Mouse (Mus musculus) CD4-positive, CD25-positive, alpha-beta regulatory T cell, adult 2 months (primary cell): ENCODE results near the gene Rgs8.

Source experiments
- DNase-seq: peaks from one replicate; pipeline ENCODE4 v3.0.0-alpha.2; 2012; ENCODE audit warnings: low read depth, low spot score

Gene Rgs8

DNA sequence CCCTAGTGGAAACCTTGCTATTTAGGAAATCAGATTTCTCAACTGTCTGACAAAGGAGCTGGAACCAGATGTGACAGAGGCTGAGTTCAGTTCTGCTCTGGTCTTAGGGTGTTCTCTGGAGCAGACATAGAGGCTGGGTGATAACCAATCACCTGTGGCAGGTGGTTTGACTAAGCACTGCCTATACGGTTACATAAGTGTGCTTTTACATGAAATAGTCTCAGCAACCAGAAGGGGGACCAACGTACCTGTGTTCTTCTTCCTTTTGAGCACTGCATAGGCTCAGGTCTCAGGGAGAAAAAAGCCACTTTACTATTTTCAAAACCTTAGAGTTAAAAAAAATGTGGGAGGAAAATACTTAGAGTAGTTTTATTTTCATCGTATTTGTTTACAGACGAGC, 22.8 kb downstream of the Rgs8 start:
- DNase-seq: peak; percentile 72

DNA sequence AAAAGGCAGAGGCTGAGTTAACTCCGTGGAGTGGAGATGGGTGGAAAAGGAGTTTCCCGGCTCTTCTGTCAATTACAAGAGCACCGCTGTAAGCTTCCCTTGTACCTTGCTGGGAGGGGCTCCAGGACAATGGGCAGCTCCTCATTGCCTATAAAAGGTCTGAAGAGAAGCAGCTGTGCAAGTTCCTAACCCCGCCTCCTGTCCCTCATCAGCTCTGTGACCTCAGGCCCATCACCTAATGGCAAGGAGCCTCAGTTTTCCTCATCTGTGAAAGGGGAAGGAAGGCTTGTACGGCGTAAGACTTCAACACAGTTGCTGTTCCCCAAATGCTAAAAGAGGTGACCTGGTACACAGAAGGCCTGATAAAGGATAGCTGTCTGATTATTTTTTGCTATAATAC, 24.8 kb downstream of the Rgs8 start:
- no peak for DNase-seq

GRCm38 (mm10) chr1:153679147-153679546, 26.3 kb downstream of the Rgs8 start:
- DNase-seq: no peak

GRCm38 (mm10) chr1:153679653-153680052, 26.8 kb downstream of the Rgs8 start:
- DNase-seq: no peak

DNA sequence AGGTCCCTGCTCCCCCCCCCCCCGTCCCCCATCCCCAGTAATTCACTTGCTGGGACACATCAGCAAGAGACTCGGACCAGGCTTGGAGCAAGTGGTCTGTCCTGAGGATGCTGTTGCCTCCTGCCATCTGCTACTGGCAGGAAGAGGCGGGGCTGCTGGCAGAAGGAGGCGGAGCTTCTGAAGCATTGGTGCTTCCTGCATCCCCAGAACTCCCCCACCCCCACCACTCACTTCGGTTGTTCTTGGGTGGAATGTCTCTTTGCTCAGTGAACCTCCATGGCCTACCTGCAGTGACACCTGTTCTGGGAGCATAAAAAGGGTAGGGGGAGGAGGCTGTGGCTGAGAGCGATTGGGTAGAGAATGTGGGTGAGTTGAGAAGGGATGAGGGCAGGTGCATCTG, 27.5 kb downstream of the Rgs8 start:
- DNase-seq: peak; percentile 45

DNA sequence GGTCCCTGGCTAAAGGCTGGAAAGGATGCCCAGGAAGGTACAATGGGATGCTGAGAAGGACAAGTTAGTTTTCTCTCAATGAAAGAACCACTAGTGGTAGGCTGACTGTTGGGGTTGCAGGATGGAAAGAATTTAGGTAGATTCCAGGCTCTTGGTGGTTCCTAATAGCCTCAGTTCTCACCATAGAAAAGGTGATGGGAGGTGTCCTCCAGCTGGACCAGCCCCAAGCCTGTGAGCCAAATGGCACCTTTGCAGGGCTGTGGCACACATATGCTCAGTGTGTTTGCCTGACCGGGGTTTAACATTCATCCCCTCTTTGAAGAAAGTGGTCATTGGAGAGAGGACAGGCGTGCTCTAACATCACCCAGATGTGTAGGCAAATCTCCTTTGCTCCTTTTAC, 28.2 kb downstream of the Rgs8 start:
- DNase-seq: no peak

GRCm38 (mm10) chr1:153683190-153683589, 30.4 kb downstream of the Rgs8 start:
- DNase-seq: no peak

GRCm38 (mm10) chr1:153685630-153686029, 32.8 kb downstream of the Rgs8 start:
- DNase-seq: no peak

- no peak for DNase-seq
Observed at GRCm38 (mm10) chr1:153692526-153692925, 39.7 kb downstream of the Rgs8 start.

DNA sequence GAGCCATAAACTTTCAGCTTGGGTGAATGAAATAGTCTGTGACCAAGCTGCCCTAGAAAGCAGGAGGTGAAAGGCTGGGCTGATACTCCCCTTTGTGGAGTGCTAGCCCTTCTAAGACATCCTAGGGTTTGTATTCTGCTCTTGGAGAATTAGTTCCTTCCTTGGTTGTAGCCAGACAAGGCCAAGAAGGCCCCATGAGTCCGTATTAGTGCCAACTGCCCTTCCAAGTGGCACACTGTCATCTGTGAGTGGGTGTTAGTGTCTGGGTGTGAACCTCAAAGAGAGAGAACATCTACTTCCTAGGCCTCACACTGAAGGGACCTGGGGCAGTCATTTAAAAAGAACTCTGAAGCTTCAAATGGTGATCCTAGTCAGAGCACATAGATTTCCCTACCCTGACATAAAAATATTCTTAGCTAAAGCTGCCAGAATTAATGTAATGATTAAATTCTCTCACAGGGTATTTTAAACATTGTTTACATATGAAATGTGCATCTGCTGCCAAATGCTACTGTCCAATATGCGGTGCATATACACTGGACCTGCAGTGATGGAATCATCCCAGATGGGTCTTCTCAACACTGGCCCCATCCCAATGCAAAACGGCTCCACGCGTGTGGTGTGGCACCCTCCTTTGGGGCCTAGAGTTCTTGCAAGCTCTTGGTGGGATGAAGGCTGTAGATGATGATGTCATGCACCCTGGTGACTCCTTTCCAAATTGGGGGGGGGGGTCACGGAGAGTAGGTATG, 41.7 kb downstream of the Rgs8 start:
- no peak for DNase-seq

DNA sequence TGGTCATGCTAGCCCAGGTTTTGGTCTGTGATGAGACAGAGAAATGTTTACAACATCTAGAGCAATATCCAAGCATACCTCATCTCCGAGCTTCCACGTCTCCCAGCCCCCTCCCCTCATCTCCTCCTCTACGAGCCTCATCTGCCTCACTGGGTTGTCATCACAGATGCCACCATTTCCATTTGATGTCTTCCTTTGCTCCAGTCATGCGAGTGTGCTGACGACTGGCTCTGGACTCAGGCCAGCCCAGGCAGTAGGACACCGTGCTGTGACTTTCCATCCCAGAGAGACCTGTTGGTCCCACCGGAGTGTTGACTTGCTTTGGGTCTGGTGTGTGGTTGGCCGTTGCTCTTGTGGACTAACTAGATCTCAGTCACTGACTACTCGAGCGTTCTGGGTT, 42.6 kb downstream of the Rgs8 start:
- DNase-seq: no peak

GRCm38 (mm10) chr1:153696093-153696492, 43.3 kb downstream of the Rgs8 start:
- DNase-seq: no peak

DNA sequence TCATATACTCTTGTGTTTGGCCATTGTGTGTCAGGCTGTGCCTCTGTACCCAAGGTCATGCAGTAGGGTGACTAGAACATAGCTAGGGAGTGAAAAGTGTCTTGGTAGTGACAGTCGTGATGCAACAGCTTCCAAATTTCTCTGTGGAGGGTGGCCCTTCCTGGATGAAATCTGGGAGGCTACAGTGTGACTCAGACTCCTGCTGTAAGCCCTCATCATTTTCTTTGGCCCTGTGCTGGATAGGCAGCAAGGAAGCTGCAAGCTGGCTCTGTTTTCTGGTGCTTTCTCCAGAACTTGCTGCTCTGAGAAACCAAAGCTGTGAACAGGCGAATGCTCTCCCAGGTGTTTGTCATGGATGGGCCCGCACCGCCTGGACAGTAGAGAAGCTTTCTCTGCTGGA, 43.7 kb downstream of the Rgs8 start:
- no peak for DNase-seq

DNA sequence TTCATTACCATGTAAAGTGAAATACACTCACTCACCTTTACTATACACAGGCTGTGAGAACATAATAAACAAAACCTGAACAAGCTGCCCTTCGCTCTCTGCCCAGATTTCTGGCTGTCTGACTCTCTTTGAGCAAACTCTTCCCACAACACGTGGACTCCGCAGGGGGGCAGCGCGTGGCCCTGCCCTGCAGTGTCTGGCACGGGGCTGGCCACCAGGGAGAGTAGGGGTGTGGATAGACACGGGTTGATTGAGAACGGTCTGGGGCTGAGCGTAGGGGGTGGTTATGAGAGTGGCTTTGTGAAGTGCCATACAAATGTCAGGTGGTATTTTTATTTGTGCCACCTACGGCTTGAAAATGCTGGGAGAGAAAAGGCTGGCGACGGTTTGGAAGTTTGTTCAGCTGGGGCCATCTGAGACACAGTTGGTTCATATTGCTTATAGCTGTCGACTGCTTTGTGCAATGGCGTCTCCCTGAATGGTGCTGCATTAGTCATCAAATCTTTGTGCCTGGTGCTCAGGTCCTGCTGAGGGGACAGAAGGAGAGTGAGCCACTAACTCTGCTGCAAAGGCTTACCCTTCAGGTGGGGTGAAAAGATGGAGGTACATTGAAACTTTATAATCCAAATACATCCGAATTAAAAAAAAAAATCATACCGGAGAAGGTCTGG, 44.9 kb downstream of the Rgs8 start:
- DNase-seq: no peak

DNA sequence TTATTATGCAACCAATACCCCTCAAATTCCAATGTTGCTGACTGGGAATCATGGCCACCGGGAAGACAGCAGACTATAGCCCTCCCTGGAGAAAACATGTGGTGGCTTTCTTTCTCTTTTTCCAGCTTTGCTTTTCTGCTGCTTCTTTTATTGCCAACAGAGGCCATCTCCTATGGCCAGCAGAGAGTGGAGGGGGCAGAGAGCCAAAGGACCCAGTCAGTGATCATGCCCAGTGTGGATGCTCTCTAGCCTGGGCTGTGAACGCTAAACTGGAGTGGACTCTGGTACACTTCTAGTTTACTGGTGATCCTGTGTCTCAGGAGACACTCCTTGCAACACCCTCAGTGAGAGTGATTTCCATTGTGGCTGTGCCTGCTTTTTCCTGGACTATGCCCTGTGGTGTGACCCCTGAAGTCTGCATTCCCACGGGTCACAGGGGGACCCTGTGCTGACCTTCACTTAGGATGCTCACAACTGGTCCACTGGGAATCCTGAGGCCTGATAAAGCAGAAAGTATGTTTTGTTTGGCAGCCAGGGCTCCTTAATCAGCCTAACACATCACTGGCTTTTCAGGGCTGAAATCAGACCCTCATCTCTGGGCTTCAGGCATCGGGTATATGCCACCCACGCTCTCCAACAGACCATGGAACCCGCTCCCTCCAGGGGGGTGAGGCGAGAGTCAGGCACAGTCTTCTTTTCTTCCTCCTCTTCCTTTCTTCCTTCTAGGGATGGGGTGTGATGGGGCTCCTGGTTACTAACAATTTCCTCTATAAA, 45.7 kb downstream of the Rgs8 start:
- no peak for DNase-seq

DNA sequence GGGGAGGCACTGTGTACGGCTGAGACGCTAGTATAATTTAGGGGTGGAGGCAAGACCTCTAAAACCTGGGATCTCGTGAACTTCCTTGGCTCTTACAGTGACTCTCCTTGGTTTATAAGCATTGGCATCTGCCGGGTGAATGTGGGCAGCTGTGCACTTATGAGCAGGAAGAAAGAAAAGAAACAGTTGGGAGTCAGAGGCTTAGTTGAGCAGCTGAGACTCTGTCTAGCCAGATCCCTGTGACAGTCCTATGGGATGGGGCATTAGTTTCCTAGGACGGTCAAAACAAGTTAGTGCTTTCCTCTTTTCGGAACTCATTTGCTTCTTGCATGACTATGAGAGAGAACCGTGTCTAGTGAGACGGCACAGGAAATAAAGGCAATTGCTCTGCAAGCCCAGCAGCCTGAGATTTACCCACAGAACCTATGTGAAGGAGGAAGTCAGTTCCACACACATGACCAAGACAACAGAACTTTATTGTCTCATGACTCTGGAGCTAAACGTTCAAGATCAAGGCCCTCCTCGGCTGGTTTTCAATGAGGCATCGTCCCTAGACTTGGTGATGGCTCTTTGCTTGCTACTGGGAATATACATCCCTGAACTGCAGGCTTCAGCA, 47.7 kb downstream of the Rgs8 start:
- peak; percentile 49 for DNase-seq

DNA sequence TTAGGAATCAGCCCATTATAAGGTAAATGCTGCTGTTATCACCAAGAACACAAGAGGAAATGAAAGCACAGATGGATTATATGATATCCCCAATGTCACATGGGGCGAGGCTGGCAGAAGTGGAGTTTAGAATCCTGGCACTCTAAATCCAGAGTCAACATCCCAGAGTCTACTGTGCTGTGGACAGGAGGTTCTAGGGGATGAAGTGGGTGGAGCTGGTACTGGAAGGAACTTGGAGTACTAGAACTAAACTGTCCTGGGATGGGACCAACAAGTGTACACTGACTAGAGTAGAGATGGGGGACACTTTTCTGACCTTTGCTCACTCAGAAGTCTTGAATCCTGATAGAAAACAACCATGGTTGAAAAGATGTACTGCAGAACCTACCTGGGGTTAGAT, 48.6 kb downstream of the Rgs8 start:
- no peak for DNase-seq

DNA sequence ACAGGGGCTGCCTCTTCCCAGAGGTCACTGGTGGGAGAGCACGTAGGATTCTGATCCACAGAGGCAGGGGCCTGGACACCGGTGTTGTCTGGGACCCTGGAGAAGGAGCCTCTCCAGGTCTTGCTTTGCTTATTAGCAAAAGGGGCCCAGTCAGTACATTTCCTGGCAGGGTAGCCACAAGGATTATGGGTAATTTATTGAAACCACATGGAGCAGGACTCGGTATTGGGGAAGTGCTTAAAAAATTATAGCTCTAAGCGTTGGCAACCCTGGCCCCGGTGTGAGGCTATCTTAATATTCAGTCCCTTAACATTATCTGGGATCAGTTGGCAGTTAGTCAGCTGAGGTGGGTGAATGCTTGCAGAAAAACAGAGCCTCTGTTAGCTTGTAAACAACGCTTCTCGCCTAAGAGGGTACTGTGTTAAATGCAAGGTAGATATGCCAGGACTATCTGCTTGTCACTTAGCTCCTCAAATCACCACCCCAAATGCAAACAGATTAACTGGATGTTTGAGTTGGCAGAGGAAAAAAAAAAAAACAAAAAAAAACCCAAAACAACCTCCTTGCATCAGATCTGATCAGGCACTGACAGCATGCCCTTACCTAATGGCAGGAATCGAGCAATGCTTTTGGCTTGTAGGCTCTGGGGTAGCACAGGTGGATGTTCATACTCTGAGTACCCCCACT, 49.5 kb downstream of the Rgs8 start:
- no peak for DNase-seq

DNA sequence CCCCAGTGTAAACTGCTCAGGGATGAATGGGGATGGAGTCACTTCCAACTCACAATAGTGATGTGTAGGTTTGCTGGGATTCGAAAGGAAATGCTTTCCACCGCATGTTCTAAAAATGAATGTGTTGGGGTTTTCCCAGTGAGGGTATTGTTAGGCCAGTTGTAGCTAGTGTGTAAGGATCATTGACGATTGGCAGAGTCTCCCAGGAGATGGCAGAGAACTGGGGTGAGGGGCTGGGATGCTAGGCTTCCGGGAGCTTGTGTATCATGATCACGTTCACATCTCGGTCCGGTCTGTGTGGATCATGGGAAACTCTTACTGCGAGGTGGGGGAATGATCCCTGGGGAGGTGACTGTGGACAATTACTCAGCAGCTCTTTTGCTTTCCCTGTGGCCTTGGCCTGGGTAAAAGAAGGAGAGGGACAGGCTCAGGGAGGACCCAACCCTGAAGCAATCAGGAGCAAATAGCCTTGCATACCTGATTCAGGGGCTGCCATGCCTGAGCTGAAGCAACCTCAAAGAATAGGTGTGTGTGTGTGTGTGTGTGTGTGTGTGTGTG, 50.1 kb downstream of the Rgs8 start:
- DNase-seq: peak; percentile 18

DNA sequence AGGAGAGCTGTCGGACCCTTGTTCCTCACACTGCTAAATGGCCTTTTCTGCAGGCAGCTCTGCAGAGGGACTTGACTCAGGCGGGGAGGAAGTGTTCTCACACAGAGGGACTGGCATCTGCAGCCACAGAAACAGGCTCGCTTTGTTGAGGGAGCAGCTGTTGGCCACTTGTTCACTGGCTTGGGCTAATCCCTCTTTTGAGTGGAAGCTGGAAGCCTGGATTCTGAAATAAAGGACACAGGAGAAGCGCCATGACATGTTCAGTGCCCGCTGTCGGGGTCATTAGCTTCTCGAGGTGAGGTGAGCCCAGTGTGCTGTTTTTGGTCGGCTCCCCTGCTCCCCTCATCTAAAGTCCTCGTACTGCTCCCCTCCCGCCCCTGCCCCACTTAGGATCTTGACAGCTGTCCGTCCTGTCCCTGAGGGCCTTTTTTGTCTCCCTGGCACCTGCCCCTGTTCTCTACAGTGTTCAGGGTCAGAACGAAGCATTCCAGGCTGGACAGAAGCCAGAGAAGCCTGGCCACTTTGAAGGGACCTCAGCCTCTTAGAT, 50.7 kb downstream of the Rgs8 start:
- DNase-seq: peak; percentile 24

DNA sequence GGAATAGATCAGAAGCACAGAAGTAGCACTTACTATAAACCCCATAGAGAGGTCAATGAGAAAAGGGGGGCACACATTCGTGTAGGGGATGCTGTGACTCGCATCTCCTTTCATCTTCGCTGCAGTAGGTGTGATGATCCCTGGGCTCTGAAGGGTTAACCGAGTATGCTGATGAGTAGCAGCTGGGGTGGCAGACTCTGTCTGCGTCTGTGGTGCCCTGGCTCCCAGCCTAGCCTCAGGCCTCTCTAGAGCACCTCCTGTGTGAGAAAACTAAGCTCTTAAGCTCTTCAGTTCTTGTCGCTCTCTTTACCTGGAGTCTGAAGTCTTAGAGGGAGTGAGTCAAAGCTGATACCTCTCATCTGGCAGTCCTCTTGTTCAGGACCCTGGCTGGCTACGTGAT, 51.3 kb downstream of the Rgs8 start:
- no peak for DNase-seq
